Mouse (Mus musculus) thymus, adult 2 months (tissue): ENCODE results near the gene Gm49416.

Source experiments
- CTCF ChIP-seq: fragments of 200-500 bp; IDR thresholded peaks from 2 replicates; pipeline ENCODE4 v1.5.1; 2012; ENCODE audit warnings: mild to moderate bottlenecking, control low read depth, low read length, moderate library complexity, borderline replicate concordance; ENCODE audit not compliant: control insufficient read depth, poor library complexity, insufficient read depth; ENCODE audit errors: extremely low read depth
- POLR2A ChIP-seq: fragments of 200-500 bp; IDR thresholded peaks from 2 replicates; pipeline ENCODE4 v1.6.1; 2012; ENCODE audit warnings: mild to moderate bottlenecking, low read length, control low read depth, moderate library complexity; ENCODE audit not compliant: control insufficient read depth, poor library complexity, insufficient read depth; ENCODE audit errors: extremely low read depth

GRCm38 (mm10) chr19:8941136-8941514, 52.4 kb downstream of the Gm49416 start:
- TF ChIP-seq CTCF = no peak
- no peak for TF ChIP-seq POLR2A
